Mouse (Mus musculus) left cerebral cortex, postnatal 25 days (tissue): Measurements from ENCODE around the gene Ndufaf4. TPM values are rescaled to one million over a fixed set of nuclear protein-coding genes. Genes with fewer than 3 reads are reported as not detected.

Experiments used
- total RNA-seq, 2 experiments: library from RNA; stranded (reverse); gene quantifications; 2 replicates each; pipeline ENCODE4 v1.2.3; 2021

The Ndufaf4 gene
- total RNA-seq, 2 experiments from 2014 or later = 33.7 to 35.0 TPM

Other genes starting within 250 kb of the Ndufaf4 start
- gene Klhl32, start 47.0 kb upstream of the Ndufaf4 start, total RNA-seq = 10 to 100 TPM; 13.8 to 17.5 TPM
- gene Gpr63, start 68.3 kb downstream of the Ndufaf4 start, total RNA-seq = 10 to 100 TPM; 15.1 to 21.1 TPM